Mouse (Mus musculus) B cell, adult 67 days (primary cell): ENCODE measurements around the gene Rpl11. TPM values are rescaled to one million over a fixed set of nuclear protein-coding genes. Genes with fewer than 3 reads are reported as not detected.

ENCODE experiments used
- total RNA-seq, 2 experiments: library from RNA; stranded (reverse); gene quantifications; 4 replicates each; pipeline ENCODE4 v1.2.4; 2023

Gene Rpl11
- 100 to 1,000 TPM; 847 to 849 TPM for total RNA-seq

DNA sequence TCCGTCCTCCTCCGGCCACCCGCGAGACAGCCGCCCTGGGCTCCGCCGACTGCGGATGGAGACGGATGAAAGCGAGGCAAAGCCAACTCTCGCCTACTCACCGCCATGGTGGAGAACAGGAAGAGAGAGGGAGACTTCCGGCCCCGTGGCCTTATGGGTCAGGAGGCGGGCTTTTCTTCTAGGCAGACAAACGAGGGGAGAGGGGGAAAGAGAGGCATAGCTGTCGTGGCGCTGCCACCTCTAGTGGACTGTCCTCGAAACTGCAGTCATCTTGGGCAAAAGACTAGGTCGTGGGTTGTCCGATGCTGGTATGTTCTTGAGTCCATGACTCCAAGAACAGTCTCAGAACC is at the start of gene Rpl11:
TSS of gene Rpl11 (minus strand) at position 182 of the 350 bp plus-strand sequence.

DNA sequence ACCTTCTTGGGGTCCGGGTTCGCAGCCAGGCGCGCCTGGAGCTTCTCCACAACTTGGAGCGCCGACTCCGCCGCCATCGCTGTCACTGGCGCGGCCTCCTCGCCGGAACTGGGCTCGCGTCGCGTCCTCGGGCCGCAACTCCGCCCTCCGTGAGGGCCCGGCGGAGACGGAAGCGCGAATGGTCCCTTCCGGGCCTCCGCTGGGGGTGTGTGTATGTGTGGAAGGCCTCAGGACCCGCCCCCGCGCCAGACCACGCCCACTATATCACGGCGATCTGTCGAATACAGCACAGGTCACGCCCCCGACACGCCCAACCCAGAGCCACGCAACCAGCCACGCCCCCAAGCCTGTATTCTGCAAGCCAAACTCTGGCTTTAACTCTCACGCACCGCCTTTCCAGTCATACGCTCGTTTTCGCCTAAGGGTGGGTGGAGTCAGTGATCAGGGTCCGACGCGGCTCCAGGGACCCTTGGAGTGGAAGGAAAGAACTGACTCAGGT is 31.6 kb downstream of the Rpl11 start, which contains the start of gene Eloa:
TSS of gene Eloa (minus strand) at position 215 of the 499 bp plus-strand sequence.

DNA sequence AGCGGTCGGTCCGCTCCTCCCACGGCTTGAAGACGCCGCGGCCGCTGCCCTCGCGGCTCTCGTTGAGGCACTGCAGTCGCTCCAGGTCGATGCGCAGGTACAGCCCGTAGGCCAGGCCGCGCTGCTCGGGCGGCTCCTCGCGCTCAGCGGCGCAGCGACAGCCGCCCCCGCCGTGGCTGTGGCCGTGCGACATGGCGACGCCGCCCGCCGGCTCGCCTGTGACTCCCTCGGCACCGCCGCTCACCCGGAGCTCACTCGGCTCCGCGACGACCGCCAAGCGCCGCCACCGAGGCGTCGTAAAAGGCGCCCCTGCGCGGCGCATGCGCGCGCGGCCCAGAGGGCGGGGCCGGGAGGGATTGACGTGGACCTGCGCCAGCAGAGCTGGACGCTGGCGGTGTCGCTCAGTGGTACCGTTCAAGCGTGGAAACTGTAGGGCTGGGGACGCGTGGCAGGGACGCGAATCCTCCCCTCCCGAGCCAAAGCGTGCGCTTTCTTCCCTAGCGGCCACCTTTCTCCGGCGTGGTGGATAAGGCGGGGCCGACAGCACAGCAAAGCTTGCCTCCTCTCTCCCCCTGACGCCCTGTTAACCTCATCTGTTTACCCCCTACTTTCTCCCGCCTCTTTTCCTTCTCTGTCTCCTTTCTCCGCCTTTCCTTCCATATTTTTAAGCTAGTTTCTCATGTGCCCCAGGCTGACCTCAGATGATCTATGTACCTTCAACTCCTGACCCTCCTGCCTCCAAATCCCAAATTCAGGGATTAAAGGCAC is 66.1 kb downstream of the Rpl11 start, which contains the start of gene Pithd1:
TSS of gene Pithd1 (minus strand) at position 322 of the 768 bp plus-strand sequence.

Other genes with a start within 250 kb of the Rpl11 start
- 100 to 1,000 TPM; 204 to 220 TPM for gene Srsf10, start 197.7 kb downstream of the Rpl11 start, total RNA-seq
- gene Pnrc2, start 179.6 kb downstream of the Rpl11 start, total RNA-seq = 100 to 1,000 TPM; 146 to 155 TPM
- 100 to 1,000 TPM; 167 to 171 TPM for gene Cnr2, start 158.0 kb downstream of the Rpl11 start, total RNA-seq
- 100 to 1,000 TPM; 196 to 204 TPM for gene Fuca1, start 132.7 kb downstream of the Rpl11 start, total RNA-seq
- 10 to 100 TPM; 28.2 to 32.9 TPM for gene Hmgcl, start 107.0 kb downstream of the Rpl11 start, total RNA-seq
- gene Gale, start 89.7 kb downstream of the Rpl11 start, total RNA-seq = 1 to 10 TPM; 5.5 to 6.5 TPM
- 100 to 1,000 TPM; 102 to 110 TPM for gene Lypla2, start 80.8 kb downstream of the Rpl11 start, total RNA-seq
- gene Pithd1, start 66.2 kb downstream of the Rpl11 start, total RNA-seq = 10 to 100 TPM; 37.9 to 43.9 TPM
- gene Eloa, start 31.7 kb downstream of the Rpl11 start, total RNA-seq = 10 to 100 TPM; 44.2 to 46.9 TPM
- 10 to 100 TPM; 57.6 to 64.7 TPM for gene Id3, start 90.1 kb upstream of the Rpl11 start, total RNA-seq
- gene E2f2, start 119.0 kb upstream of the Rpl11 start, total RNA-seq = 10 to 100 TPM; 29.3 to 33.5 TPM
- gene Asap3, start 152.9 kb upstream of the Rpl11 start, total RNA-seq = under 1 TPM; 0.49 to 0.80 TPM
- gene Tcea3, start 194.3 kb upstream of the Rpl11 start, total RNA-seq = 1 to 10 TPM; 4.7 to 7.7 TPM
- 10 to 100 TPM in 1 of 2 experiments, 1 to 10 TPM in 1; 9.4 to 11.3 TPM for gene Zfp46, start 231.3 kb upstream of the Rpl11 start, total RNA-seq